Mouse (Mus musculus) thymus, adult 2 months (tissue): Measurements from ENCODE around the gene Celf5.

Experiments used
- CTCF ChIP-seq: fragments of 200-500 bp; IDR thresholded peaks from 2 replicates; pipeline ENCODE4 v1.5.1; 2012; ENCODE audit warnings: mild to moderate bottlenecking, control low read depth, low read length, moderate library complexity, borderline replicate concordance; ENCODE audit not compliant: control insufficient read depth, poor library complexity, insufficient read depth; ENCODE audit errors: extremely low read depth
- POLR2A ChIP-seq: fragments of 200-500 bp; IDR thresholded peaks from 2 replicates; pipeline ENCODE4 v1.6.1; 2012; ENCODE audit warnings: mild to moderate bottlenecking, low read length, control low read depth, moderate library complexity; ENCODE audit not compliant: control insufficient read depth, poor library complexity, insufficient read depth; ENCODE audit errors: extremely low read depth

DNA sequence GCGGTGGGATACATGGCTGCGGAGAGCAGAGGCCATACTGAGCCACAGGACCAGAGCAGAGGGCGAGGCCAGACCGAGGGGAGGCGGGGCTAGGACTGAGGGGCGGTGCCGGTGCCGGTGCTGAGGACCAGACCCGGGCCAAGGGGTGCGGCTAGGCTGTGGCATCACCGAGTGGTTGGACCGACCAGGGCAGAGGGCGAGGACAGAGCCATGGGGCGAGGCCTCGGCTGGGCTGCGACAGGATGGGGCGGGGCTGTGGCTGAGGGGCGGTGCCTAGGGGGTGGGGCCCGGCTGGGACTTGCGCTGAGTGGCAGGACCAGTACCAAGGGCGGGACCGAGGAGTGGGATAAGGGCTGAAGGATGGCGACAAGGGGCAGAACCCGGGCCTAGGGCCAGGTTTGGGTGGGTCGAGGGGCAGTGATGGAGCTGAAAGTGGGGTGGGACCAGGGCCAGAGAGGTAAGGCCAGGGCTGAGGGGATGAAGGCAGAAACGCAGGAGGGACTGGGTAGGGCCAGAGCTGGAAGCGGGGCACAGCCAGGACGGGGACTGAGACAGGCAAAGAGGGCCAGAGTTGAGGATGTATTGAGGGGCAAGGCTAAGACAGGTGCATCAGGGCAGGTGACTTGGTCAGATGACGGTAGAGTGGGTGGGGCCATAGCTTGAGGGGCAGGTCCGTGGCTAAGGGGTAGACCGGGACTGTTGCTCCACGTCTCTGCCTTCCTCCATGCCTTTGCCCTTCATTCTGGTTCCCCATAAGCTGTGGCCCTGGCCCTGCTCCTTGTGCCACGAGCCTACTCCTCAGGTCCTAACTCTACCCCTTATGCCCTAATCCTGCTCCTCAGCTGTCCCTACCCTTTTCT is 17.9 kb downstream of the Celf5 start:
- TF ChIP-seq CTCF (no peak), POLR2A (no peak)
